Comparison of ENCODE assay signal across 10 mouse cellular contexts in genomic region chr13:43262114-43262739, GRCm38 (mm10). TPM values are rescaled to one million over a fixed set of nuclear protein-coding genes. Genes with fewer than 3 reads are reported as not detected.
DNase-seq lines count a peak whose midpoint lies in the region; ATAC-seq lines count a peak whose summit lies in the region.
"Had no signal": no experiment of that assay in that cellular context is flagged by ENCODE, and none has a peak within 500 bp of the region (broad histone marks: within the 10 kb centered on the region; RNA-seq: fewer than 3 reads in every experiment).

No protein-coding gene starts in this region.

- ATAC-seq in heart, embryonic 11.5 days (replicated peaks; ENCODE audit: insufficient number of reproducible peaks, low FRiP score, low TSS enrichment), result no peak
- ATAC-seq in megakaryocyte, adult 5-6 weeks (ENCODE audit: poor library complexity, severe bottlenecking), result no peak

- no peak overlapping the region for H3K27ac ChIP-seq in heart, embryonic 11.5 days (ENCODE audit: low read depth, low read length)
- H3K27ac ChIP-seq: limb, embryonic 15.5 days had no signal

- H3K9me3 ChIP-seq in heart, embryonic 11.5 days (replicated peaks; ENCODE audit: control insufficient read depth, low read length), result no peaks in the 10 kb centered on the region
- H3K9me3 ChIP-seq: limb, embryonic 15.5 days had no signal

- H3K9ac ChIP-seq in heart, embryonic 11.5 days (ENCODE audit: low read depth, low read length), result no peak overlapping the region
- H3K9ac ChIP-seq: limb, embryonic 15.5 days had no signal

- no peaks in the 10 kb centered on the region for H3K36me3 ChIP-seq in heart, embryonic 11.5 days (ENCODE audit: control insufficient read depth, insufficient read depth, low read length)
- H3K36me3 ChIP-seq: limb, embryonic 15.5 days had no signal

- no peak overlapping the region for H3K4me3 ChIP-seq in heart, embryonic 11.5 days (ENCODE audit: low read depth, low read length)
- H3K4me3 ChIP-seq: limb, embryonic 15.5 days had no signal

- peaks cover 43% of the 10 kb centered on the region for H3K4me1 ChIP-seq in heart, embryonic 11.5 days (ENCODE audit: control insufficient read depth, insufficient read depth, low read length)
- H3K4me1 ChIP-seq: limb, embryonic 15.5 days had no signal

- H3K27me3 ChIP-seq in heart, embryonic 11.5 days (ENCODE audit: control insufficient read depth, insufficient read depth, low read length), result no peaks in the 10 kb centered on the region
- H3K27me3 ChIP-seq: limb, embryonic 15.5 days had no signal

- DNase-seq in heart, adult 11 months, result peak; percentile 97
- DNase-seq in cerebellum, postnatal 25 days, result peak; percentile 73 to 76
- peak; percentile 85 for DNase-seq in induced T-regulatory cell, adult 2 months (ENCODE audit: low read depth)
- DNase-seq in right cerebral cortex, adult 2 months (ENCODE audit: low spot score in 2 of 2), result peak; percentile 74 to 83
- no peak for DNase-seq in embryo, embryonic 10 days (ENCODE audit: low spot score)
- no peak for DNase-seq in kidney, postnatal 36 days
- DNase-seq: gastrocnemius, postnatal 14 days had no signal

- H3K4me2 ChIP-seq in heart, embryonic 11.5 days, result no peak overlapping the region
- H3K4me2 ChIP-seq: limb, embryonic 15.5 days had no signal

- 77% methylated on average over 11 of the region's 11 CpGs for WGBS in heart, embryonic 11.5 days (ENCODE audit: insufficient replicate concordance)

RNA-seq across cellular contexts. Expression of gene Gfod1, which starts 41.7 kb away (rescaled TPM):
- polyA plus RNA-seq in heart, embryonic 11.5 days (2014; fragmentation: Nextera tagmentation; extraction: Ambion mirVana), result 1.4 and 1.5 TPM in 2 replicates
- 10.8 and 16.8 TPM in 2 replicates for total RNA-seq in megakaryocyte, adult 5-6 weeks (2015)
- total RNA-seq in megakaryocyte, adult 5-6 weeks (2017), result 4.9 and 7.2 TPM in 2 replicates

Comparison
In these comparisons a context has a peak if more than half of its experiments do, and no peak if none do; other contexts are left out.
1. DNase-seq: peak in heart, adult 11 months (single experiment), cerebellum, postnatal 25 days (2 of 2), induced T-regulatory cell, adult 2 months (single experiment) and right cerebral cortex, adult 2 months (2 of 2); none in embryo, embryonic 10 days (single experiment) and kidney, postnatal 36 days (0 of 2).